Mouse (Mus musculus) hindbrain, embryonic 14.5 days (tissue): ENCODE results near the gene Kdm6b. TPM values are rescaled to one million over a fixed set of nuclear protein-coding genes. Genes with fewer than 3 reads are reported as not detected.

Experiments used
- ATAC-seq: fragments of 200-750 bp; cut with Nextera tagmentation; 2 replicates; pipeline ENCODE4 v1.8.0; 2017; ENCODE audit warnings: moderate number of reproducible peaks, mild to moderate bottlenecking, moderate TSS enrichment, moderate library complexity; ENCODE audit not compliant: low FRiP score
- DNase-seq: peaks from one replicate; pipeline ENCODE4 v3.0.0-alpha.2; 2015; ENCODE audit warnings: low spot score
- H3K27ac ChIP-seq: fragments of 300-500 bp; sonication (generic); 2 replicates; pipeline ENCODE4 v1.5.1; 2014; ENCODE audit warnings: mild to moderate bottlenecking, moderate library complexity
- H3K27me3 ChIP-seq: fragments of 300-500 bp; sonication (generic); 2 replicates; pipeline ENCODE4 v1.6.1; 2014; ENCODE audit warnings: mild to moderate bottlenecking, low read length, mixed read lengths; ENCODE audit not compliant: control insufficient read depth, insufficient read depth
- H3K36me3 ChIP-seq: fragments of 300-500 bp; sonication (generic); replicated peaks from 2 replicates; pipeline ENCODE4 v1.6.1; 2014; ENCODE audit not compliant: control insufficient read depth, insufficient read depth
- H3K4me1 ChIP-seq: fragments of 300-500 bp; sonication (generic); replicated peaks from 2 replicates; pipeline ENCODE4 v1.6.1; 2014; ENCODE audit warnings: antibody characterized with exemption, low read length, mixed read lengths; ENCODE audit not compliant: control insufficient read depth, insufficient read depth
- H3K4me2 ChIP-seq: fragments of 300-500 bp; sonication (generic); replicated peaks from 2 replicates; pipeline ENCODE4 v1.6.1; 2014; ENCODE audit warnings: mild to moderate bottlenecking, moderate library complexity
- H3K4me3 ChIP-seq: fragments of 300-500 bp; sonication (generic); replicated peaks from 2 replicates; pipeline ENCODE4 v1.5.1; 2014; ENCODE audit warnings: mild to moderate bottlenecking, low read length
- H3K9ac ChIP-seq: fragments of 300-500 bp; sonication (generic); 2 replicates; pipeline ENCODE4 v1.6.1; 2014
- H3K9me3 ChIP-seq: fragments of 300-500 bp; sonication (generic); 2 replicates; pipeline ENCODE4 v1.6.1; 2016; ENCODE audit warnings: low read length; ENCODE audit not compliant: control insufficient read depth
- WGBS: fragments of 180-500 bp; shearing (Covaris S2); extraction: QIAGEN DNeasy Blood & Tissue Kit; methylation state at CpG from one replicate; pipeline ENCODE4 v1.1.7; 2014; 5-methylcytosine and 5-hydroxymethylcytosine counted together
- polyA plus RNA-seq: library from polyadenylated mRNA; unstranded; fragments of >200 nt; fragmentation: Nextera tagmentation; extraction: Ambion mirVana; gene quantifications from 2 replicates; pipeline ENCODE4 v1.2.1, GENCODE M21; 2014

Gene Kdm6b
- polyA plus RNA-seq, 1 experiment from 2014 or later, result 33.0 TPM

GRCm38 (mm10) chr11:69408541-69409377 is 4.7 kb downstream of the Kdm6b start:
- DNase-seq (peak; percentile 81), ATAC-seq (peak; percentile 74)
- H3K4me3 ChIP-seq, result peak overlapping the region; percentile 65
- H3K4me2 ChIP-seq, result peak overlapping the region; percentile 99
- no peaks in the 10 kb centered on the region for H3K9me3 ChIP-seq
- peaks cover 67% of the 10 kb centered on the region for H3K36me3 ChIP-seq
- peak overlapping the region; percentile 100 for H3K27ac ChIP-seq
- no peaks in the 10 kb centered on the region for H3K27me3 ChIP-seq
- 1% methylated on average over 33 of the region's 33 CpGs for WGBS
- peak overlapping the region; percentile 79 for H3K9ac ChIP-seq
- H3K4me1 ChIP-seq, result peaks cover 38% of the 10 kb centered on the region

- H3K4me2 ChIP-seq, result no peak overlapping the region
- WGBS, result 84% methylated on average over 4 of the region's 4 CpGs
- H3K27ac ChIP-seq, result no peak overlapping the region
- H3K9ac ChIP-seq, result no peak overlapping the region
- ATAC-seq, result no peak
- no peak for DNase-seq
- H3K36me3 ChIP-seq, result peaks cover 71% of the 10 kb centered on the region
- H3K27me3 ChIP-seq, result no peaks in the 10 kb centered on the region
- peaks cover 27% of the 10 kb centered on the region for H3K4me1 ChIP-seq
- H3K4me3 ChIP-seq, result no peak overlapping the region
- no peaks in the 10 kb centered on the region for H3K9me3 ChIP-seq
Measured at GRCm38 (mm10) chr11:69407724-69408004, 5.8 kb downstream of the Kdm6b start.

GRCm38 (mm10) chr11:69406867-69407723 is 6.4 kb downstream of the Kdm6b start:
- WGBS, result 91% methylated on average over 16 of the region's 16 CpGs
- H3K4me3 ChIP-seq, result no peak overlapping the region
- no peak overlapping the region for H3K27ac ChIP-seq
- no peaks in the 10 kb centered on the region for H3K27me3 ChIP-seq
- peaks cover 71% of the 10 kb centered on the region for H3K36me3 ChIP-seq
- no peaks in the 10 kb centered on the region for H3K9me3 ChIP-seq
- DNase-seq, result no peak
- ATAC-seq, result no peak
- no peak overlapping the region for H3K4me2 ChIP-seq
- H3K4me1 ChIP-seq, result peaks cover 22% of the 10 kb centered on the region
- no peak overlapping the region for H3K9ac ChIP-seq

- Histone ChIP-seq H3K9ac (no peak overlapping the region), H3K36me3 (peaks cover 71% of the 10 kb centered on the region), H3K27me3 (no peaks in the 10 kb centered on the region), H3K4me1 (peaks cover 16% of the 10 kb centered on the region), H3K27ac (no peak overlapping the region), H3K4me2 (no peak overlapping the region), H3K9me3 (no peaks in the 10 kb centered on the region), H3K4me3 (no peak overlapping the region)
- DNase-seq (no peak), ATAC-seq (no peak)
- WGBS, result 88% methylated on average over 19 of the region's 19 CpGs
Measured at GRCm38 (mm10) chr11:69406282-69406681, 7.2 kb downstream of the Kdm6b start.

GRCm38 (mm10) chr11:69405397-69406200 is 7.9 kb downstream of the Kdm6b start:
- Histone ChIP-seq H3K27ac (no peak overlapping the region), H3K4me1 (peaks cover 16% of the 10 kb centered on the region), H3K4me3 (no peak overlapping the region), H3K4me2 (no peak overlapping the region), H3K9me3 (no peaks in the 10 kb centered on the region), H3K9ac (no peak overlapping the region), H3K36me3 (peaks cover 78% of the 10 kb centered on the region), H3K27me3 (no peaks in the 10 kb centered on the region)
- WGBS, result 88% methylated on average over 24 of the region's 24 CpGs
- DNase-seq (no peak), ATAC-seq (no peak)

GRCm38 (mm10) chr11:69404595-69405396 is 8.7 kb downstream of the Kdm6b start:
- Histone ChIP-seq H3K9me3 (no peaks in the 10 kb centered on the region), H3K4me2 (no peak overlapping the region), H3K4me3 (no peak overlapping the region), H3K27me3 (0 out of 2 replicates have a peak, but pooled peaks cover 4% of the 10 kb centered on the region), H3K9ac (no peak overlapping the region), H3K36me3 (peaks cover 86% of the 10 kb centered on the region), H3K4me1 (peaks cover 16% of the 10 kb centered on the region), H3K27ac (no peak overlapping the region)
- ATAC-seq (no peak), DNase-seq (no peak)
- WGBS, result 88% methylated on average over 22 of the region's 24 CpGs

GRCm38 (mm10) chr11:69403691-69404594 is 9.5 kb downstream of the Kdm6b start:
- WGBS, result 92% methylated on average over 38 of the region's 38 CpGs
- DNase-seq (no peak), ATAC-seq (no peak)
- Histone ChIP-seq H3K4me2 (no peak overlapping the region), H3K9ac (no peak overlapping the region), H3K27me3 (0 out of 2 replicates have a peak, but pooled peaks cover 5% of the 10 kb centered on the region), H3K4me3 (no peak overlapping the region), H3K4me1 (peaks cover 11% of the 10 kb centered on the region), H3K9me3 (no peaks in the 10 kb centered on the region), H3K27ac (no peak overlapping the region), H3K36me3 (peaks cover 94% of the 10 kb centered on the region)

GRCm38 (mm10) chr11:69401987-69402386 is 11.5 kb downstream of the Kdm6b start:
- 89% methylated on average over 12 of the region's 12 CpGs for WGBS
- peaks cover 99% of the 10 kb centered on the region for H3K36me3 ChIP-seq
- no peak for DNase-seq
- H3K9me3 ChIP-seq, result no peaks in the 10 kb centered on the region
- H3K27ac ChIP-seq, result no peak overlapping the region
- no peak overlapping the region for H3K4me2 ChIP-seq
- no peak overlapping the region for H3K4me3 ChIP-seq
- H3K27me3 ChIP-seq, result 0 out of 2 replicates have a peak, but pooled peaks cover 7% of the 10 kb centered on the region
- H3K9ac ChIP-seq, result no peak overlapping the region
- peaks cover under 1% of the 10 kb centered on the region; the same call in 1 of the 2 replicates for H3K4me1 ChIP-seq
- no peak for ATAC-seq
